Mouse (Mus musculus) common myeloid progenitor, adult 5-6 weeks (primary cell): Measurements from ENCODE around the gene Vav2. TPM values are rescaled to one million over a fixed set of nuclear protein-coding genes. Genes with fewer than 3 reads are reported as not detected.

Experiments used
- ATAC-seq: replicated peaks from 2 replicates; pipeline ENCODE4 v1.8.0; 2016; ENCODE audit warnings: low read depth, mild to moderate bottlenecking, moderate TSS enrichment, inconsistent platforms; ENCODE audit not compliant: poor library complexity, severe bottlenecking
- total RNA-seq: library from RNA; stranded (forward); fragments of 200-1000, 187-1606 nt; gene quantifications from 2 replicates; pipeline ENCODE4 v1.2.3, GENCODE M21; 2017

Vav2 gene
- total RNA-seq, 1 experiment from 2014 or later, result 11.6 TPM

- ATAC-seq, result no peak
Observed at GRCm38 (mm10) chr2:27328613-27329041, 98.2 kb downstream of the Vav2 start.

- ATAC-seq, result no peak
Observed at GRCm38 (mm10) chr2:27327886-27328285, 98.9 kb downstream of the Vav2 start.

GRCm38 (mm10) chr2:27327076-27327475 lies 99.8 kb downstream of the Vav2 start:
- peak; percentile 30 for ATAC-seq

GRCm38 (mm10) chr2:27326357-27326756 lies 100.5 kb downstream of the Vav2 start:
- no peak for ATAC-seq

- ATAC-seq, result no peak
Observed at GRCm38 (mm10) chr2:27324690-27325089, 102.1 kb downstream of the Vav2 start.

- ATAC-seq, result no peak
Observed at GRCm38 (mm10) chr2:27321431-27321875, 105.4 kb downstream of the Vav2 start.

- no peak for ATAC-seq
Observed at GRCm38 (mm10) chr2:27320820-27321219, 106.0 kb downstream of the Vav2 start.

- no peak for ATAC-seq
Observed at GRCm38 (mm10) chr2:27318606-27319005, 108.2 kb downstream of the Vav2 start.

GRCm38 (mm10) chr2:27318197-27318596 lies 108.6 kb downstream of the Vav2 start:
- ATAC-seq, result no peak

GRCm38 (mm10) chr2:27316167-27316566 lies 110.7 kb downstream of the Vav2 start:
- ATAC-seq, result no peak

GRCm38 (mm10) chr2:27314269-27314668 lies 112.6 kb downstream of the Vav2 start:
- ATAC-seq, result no peak

GRCm38 (mm10) chr2:27312500-27312899 lies 114.3 kb downstream of the Vav2 start:
- ATAC-seq, result no peak

GRCm38 (mm10) chr2:27311606-27312005 lies 115.2 kb downstream of the Vav2 start:
- peak; percentile 75 for ATAC-seq

GRCm38 (mm10) chr2:27310908-27311307 lies 115.9 kb downstream of the Vav2 start:
- no peak for ATAC-seq

- ATAC-seq, result no peak
Observed at GRCm38 (mm10) chr2:27310221-27310620, 116.6 kb downstream of the Vav2 start.

- no peak for ATAC-seq
Observed at GRCm38 (mm10) chr2:27306628-27307027, 120.2 kb downstream of the Vav2 start.

- ATAC-seq, result no peak
Observed at GRCm38 (mm10) chr2:27304741-27305140, 122.1 kb downstream of the Vav2 start.

GRCm38 (mm10) chr2:27304074-27304473 lies 122.8 kb downstream of the Vav2 start:
- no peak for ATAC-seq

- no peak for ATAC-seq
Observed at GRCm38 (mm10) chr2:27301444-27302111, 125.3 kb downstream of the Vav2 start.

GRCm38 (mm10) chr2:27300725-27301443 lies 125.9 kb downstream of the Vav2 start:
- no peak for ATAC-seq

- no peak for ATAC-seq
Observed at GRCm38 (mm10) chr2:27296656-27297406, 130.0 kb downstream of the Vav2 start.
